Mouse (Mus musculus) naive thymus-derived CD4-positive, alpha-beta T cell, adult 2 months (primary cell): ENCODE data around the gene Opalin.
A peak's percentile ranks its signal among the peaks of the same experiment; 100 is the strongest.

Experiments used
- DNase-seq: peaks from one replicate; pipeline ENCODE4 v3.0.0-alpha.2; 2011; ENCODE audit warnings: low read depth

The Opalin gene

DNA sequence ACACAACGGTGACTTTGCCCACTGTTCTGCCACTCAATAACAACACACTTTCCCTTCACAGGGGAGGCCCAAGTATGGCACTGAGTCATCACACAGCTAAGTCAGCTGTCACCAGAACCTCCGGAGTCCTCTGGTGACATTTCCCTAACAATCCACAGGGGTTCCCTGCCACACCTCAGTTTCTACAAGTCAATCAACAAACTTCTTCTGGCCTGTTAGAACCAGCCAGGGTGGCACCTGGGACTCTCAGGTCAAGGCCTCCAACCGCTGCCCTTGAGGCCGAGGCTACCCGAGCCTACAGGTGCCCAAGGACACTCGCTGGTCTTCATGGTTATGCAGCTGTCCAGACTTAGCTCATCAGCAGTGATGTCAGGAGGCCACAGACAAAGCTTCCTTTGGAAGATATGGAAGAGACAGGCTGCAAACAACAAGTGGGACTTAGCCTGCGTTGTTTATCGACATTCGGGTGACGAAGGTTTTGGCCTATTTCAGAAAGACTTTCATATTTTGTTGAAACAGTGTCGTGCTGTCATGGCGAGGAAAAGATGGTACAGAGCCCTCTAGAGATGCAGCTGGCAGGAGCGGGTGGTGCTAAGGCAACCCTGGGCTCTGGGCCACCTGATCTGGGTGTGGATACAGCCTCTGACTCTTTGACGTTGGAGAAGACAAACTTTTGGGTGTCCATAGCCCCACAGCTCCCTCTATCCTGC lies 3.0 kb downstream of the Opalin start:
- DNase-seq = no peak

DNA sequence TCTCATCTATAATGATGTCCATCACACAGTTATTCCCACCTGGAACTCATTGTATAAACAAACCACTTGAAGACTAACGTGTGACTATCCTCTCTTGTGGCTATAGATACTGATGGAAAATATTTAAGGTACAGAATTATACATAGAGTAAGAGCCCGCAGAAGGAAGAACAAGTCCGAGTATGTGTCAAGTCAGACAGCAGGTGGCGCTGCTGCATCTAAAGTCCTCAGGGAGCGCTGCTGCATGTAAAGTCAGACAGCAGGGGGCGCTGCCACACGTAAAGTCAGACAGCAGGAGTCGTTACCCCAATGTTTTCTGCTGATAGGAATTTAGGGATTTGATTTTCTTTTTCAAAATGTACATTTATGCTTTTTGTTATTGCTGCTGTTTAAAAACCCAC lies 5.4 kb downstream of the Opalin start:
- peak; percentile 97 for DNase-seq

DNA sequence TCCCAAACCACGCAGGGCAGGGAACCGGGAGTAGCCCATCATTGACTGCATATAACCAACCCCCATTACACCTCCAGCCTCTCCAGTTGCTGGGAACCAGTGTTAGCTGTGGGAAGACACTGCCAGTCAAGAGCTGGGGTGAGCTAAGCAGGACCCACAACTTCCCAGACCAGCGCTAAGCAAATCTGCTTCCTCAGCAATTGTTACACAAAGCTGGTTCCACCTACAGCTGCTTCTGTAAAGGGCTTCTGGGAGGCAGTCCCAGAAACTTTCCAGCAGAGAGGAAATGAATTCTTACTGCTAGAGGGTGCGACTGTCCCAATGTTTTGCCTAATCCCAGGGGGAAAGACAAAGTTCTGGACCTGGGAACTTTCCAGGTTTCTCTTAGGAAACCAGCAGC lies 22.2 kb downstream of the Opalin start:
- no peak for DNase-seq

DNA sequence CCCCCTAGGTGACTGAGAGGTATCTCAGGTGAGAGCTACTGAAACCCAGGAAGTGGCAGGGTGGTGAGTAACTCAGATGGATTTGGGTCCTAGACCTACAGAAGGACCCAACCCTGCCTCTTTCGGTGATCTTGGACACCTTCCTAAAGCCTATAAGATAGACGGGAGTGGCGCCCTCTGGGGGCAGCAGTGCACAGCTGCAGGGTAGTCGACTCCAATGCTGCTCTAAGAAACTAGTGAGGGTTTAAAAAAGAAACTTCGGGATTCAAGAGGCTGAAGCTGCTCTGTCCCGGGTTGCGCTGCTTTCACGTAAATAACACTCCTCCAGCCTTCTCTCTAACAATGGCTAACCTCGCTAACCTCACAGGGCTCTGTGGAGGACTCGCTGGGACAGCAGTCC lies 23.4 kb downstream of the Opalin start:
- peak; percentile 85 for DNase-seq

DNA sequence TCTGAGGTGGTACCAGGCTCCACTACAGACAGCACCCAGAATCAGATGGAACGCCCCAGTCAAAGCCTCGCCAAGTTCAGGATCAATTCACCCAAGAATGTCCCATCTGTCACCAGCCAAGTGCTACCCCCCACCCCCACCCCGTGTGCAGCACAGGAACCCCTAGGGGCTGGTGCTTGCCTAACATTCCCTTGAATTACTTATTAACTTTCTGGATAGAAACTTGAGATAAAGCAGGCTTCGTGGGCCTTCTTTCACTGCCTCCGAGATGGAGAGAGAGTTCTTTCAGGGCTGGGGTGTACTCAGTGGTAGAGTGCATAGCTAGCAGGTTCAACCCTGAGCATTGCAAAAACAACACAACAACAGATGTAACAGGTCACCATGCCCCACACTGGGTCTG lies 24.7 kb downstream of the Opalin start:
- DNase-seq = no peak

DNA sequence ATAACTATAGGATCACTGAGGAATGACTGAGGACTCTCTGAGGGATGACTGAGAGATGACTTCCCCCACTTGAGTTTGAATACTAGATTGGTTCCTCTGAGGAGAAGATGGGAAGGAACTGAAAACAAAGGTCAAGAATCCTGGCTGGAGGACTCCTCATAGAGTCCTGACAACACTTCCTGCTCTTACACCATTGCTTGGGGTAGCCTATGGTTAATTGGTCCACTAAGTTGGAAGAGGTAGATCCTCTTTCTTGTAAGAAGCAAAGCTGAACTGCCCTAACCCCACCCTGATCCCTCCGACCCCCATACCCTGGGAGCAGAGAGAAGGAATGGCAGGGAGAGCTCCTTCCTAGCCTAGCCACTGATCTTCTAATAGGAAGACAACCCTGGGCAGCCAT lies 25.2 kb downstream of the Opalin start:
- no peak for DNase-seq

DNA sequence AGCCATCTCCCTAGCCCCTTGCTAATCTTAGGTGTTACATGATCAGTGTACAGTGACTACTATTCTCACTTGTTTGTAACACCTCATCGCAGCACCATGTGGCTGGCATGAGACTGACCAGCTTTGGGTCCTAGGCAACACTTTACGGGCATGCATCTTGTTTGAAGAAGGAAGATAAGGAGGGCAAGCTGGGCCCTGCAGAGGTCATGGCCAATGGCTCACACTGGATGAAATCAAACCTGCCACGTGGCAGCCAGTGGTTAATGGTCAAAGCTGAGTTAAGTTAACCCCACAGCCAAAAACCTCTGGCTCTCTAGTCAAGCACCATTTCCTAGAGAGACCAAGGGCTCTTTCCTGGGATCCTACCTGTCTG lies 28.7 kb downstream of the Opalin start:
- DNase-seq = no peak

DNA sequence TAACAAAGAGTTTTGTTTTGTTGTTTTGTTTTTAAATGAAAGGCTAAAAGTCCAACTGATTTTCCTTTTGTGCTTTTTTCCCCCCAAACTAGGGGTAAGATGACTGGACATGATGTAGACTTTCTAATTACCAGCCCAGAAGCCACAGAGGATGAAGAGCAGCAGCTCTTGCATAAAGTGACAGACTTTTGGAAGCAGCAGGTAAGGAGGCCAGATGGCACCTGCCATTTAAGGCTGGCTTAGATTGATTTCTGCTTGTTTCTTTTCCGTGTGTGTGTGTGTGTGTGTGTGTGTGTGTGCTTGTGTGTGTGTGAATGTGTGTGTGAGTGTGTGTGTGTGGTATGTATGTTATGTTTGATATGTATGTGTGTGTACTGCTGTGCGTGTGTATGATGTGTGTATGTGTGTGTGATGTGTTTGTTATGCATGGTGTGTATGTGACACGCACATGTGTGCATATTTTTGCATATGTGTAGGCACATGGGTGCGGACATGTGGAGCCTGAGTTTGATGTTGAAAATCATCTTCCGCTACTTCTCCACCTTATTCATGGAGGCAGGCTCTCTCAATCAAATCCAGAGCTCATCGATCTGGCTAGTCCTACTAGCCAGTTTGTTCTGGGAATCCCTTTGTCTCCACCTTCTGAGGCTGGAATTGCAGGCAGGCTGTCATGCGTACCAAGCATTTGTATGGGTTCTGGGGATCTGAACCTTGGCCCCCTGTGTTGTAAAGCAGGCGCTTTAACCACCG lies 29.3 kb downstream of the Opalin start:
- no peak for DNase-seq

DNA sequence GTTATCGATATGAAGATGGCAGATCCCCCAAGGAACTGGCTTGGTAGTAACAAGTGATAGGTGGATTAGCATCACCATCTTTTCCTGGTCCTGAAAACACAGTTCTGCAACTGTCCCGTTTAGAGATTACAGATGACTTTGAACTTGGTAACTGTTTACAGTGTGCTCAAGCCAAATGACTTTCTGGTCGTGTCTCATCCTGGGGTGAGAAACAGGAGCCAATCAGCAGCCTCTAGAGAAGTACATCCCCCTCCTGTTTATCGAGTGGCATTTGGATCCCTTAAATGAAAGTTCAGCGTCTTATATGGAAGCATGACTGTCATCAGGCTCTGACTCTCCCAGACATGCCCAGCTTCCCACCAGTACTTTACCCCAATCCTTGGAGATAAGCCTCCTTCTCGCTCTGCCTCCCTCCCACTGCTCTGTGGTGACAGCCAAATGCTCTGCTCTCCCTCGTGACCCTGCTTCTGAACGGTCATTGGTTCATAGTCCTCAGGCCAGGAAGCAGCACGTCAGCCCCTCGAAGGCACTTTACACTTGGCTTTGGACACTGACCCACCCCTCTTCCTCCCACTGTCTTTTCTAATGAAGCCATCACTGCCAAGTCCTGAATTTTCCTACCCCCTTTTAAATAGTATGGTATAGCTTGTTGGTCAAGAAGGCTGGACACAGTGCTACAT lies 31.7 kb downstream of the Opalin start:
- no peak for DNase-seq

DNA sequence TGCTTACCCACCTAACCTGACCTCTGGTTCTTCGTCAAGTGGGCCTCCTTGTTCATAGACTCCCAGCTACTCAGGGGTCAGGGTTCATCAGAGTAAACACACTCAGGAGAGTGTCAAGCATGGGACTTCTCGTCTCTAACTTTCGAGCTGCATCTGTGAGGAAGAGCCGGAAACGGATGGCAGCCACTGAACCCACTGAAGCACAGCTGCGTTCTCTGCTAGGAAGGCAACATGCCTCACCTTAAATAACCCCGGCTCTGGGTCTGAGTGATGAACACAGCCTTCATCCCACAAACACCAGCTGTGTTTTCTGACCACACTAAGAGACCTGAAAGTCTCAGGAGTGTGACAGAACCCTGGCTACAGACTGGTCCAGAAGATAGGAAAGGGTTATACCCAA lies 37.8 kb downstream of the Opalin start:
- peak; percentile 70 for DNase-seq

DNA sequence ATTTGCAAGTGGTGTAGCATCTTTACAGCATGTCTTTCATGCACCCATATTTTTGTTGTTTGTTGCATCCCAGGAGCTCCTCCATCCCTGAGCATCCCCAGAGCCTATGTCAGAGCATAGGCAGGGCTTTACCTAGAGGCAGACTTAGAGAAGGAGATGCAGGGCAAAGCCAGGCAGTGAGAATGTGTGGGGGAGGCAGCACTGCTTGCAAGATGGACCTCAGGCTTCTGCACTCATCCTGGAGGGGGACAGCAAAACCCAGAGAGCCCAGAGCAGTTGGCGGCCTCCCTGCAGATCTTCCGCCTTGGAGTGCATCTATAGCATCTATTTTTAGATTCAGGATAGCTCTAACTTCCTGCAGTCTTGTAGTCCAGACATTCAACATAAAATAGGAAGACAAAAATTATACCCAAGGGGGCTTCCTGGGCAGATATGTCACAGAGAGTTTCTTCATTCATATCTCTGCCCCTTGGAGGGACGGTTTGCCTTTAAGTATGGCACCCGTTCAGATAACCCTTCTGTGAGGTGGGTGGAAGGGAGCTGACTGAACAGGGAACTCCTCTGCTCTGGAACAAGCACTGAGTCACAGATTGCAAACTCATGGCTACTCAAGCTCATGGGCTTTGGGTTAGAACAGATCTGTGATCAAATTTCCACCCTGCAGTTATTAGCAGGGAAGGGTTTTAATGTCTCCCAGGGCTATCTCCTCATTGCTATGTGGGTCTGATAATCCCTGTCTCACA lies 40.9 kb downstream of the Opalin start:
- no peak for DNase-seq

DNA sequence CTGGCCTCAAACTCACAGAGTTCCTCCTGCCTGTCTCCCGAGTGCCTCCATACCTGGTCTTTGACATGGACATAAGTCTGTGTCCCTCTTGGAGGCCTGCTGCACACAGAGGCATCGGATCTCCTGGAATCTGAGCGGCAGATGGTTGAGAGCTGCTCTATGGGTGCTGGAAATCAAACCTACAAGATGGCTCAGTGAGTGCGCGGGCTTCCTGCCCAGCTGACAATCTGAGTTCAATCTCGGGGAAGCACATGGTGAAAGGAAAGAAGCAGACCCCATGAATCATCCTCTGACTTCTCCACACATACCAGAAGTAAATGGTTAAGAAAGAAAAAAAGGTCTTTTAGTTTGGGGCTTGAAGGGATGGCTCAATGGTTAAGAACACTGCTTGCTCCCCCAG lies 45.0 kb downstream of the Opalin start:
- DNase-seq = peak; percentile 40

DNA sequence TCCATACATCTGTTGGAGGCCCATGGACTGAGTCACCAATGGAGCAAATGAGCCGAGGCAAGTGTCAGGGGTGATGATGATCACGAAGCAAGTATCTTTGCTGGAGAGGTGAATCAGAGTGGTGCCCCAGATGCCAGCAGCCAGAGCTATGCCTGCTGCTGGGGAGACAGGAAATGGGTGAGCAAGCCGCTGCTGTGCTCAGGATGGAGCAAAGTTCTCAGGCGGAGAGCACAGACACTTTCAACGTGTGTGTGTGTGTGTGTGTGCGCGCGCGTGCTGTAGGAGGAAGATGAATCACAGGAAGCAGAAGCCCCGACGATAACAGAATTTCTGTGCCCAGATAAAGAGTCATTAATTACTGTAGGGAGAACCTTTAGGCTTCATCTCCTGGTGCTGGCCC lies 45.9 kb downstream of the Opalin start:
- peak; percentile 89 for DNase-seq

DNA sequence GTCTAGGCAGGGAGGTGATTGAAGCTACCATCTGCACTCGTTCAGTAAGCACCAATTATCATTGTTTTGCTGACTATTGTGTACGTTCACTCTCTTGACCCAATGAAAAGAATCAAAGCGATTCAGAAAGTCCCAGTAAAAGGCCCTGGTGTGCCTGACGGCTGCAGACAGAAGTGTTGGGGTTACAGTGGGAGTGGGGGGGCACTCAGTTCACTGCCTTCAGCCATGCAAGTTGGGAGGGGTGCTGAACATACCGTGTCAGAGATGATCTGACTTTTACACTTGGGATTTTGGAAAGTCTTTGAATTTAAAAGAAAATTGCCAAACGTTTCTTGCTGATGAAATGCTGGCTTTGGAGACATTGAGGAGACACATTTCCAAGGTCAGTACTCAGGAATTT lies 46.8 kb downstream of the Opalin start:
- no peak for DNase-seq

DNA sequence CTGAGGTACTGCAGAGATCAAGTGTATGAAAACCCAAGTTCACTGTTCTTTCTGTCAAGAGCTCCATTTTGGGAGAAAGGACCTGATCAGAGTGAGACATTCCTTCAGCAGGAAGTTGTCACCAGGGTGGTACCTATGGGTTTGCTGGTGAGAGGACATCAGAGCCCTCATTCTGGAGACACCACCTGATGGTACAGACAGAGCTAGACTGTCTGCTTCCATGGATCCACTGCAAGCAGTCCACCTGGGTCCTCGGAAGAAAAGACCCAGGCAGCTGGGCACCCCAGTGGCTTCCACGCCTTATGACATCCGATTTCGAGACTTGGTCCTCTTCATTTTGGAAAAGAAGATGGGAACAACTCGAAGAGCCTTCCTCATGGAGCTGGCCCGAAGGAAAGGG lies 47.7 kb downstream of the Opalin start, which contains the start of gene Dntt:
Gene Dntt, plus strand, starts transcription at position 57 of the 400 bp plus-strand sequence.
- DNase-seq = no peak

DNA sequence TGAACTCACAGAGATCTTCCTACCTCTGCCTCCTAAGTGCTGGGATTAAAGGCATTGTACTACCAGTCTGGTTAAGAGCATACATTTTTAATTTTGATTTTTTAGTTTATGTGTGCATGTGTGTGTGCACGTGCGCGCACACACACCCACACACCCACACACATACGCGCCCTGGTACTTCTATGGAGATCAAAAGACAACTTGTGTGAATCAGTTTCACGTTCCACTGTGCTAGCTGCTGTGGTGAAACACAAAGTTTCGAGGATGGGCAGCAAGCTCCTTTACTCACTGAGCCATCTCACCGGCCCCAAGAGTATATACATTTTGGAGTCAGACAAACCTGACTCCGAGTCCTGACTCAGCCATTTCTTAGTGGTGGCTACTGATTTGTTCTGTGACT lies 49.3 kb downstream of the Opalin start:
- DNase-seq = peak; percentile 63

DNA sequence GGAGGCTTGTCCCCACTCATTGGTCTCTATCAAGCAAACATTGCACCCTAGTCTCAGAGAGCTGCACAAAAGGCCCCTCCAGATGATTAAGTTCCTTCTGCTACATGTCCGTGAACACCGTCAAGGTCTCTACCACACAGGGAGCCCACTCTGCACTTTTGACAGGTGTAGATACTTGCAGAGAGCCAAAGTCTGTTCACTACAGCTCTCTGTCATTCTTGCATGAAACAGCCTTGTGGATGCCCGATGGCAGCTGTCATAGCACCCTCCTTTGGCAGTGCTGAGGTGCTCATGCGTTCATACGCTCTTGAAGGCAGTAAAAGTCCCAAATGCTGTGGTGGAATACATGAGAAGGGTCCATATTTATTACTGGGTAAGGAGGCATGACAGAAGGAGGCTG lies 49.9 kb downstream of the Opalin start:
- peak; percentile 45 for DNase-seq

DNA sequence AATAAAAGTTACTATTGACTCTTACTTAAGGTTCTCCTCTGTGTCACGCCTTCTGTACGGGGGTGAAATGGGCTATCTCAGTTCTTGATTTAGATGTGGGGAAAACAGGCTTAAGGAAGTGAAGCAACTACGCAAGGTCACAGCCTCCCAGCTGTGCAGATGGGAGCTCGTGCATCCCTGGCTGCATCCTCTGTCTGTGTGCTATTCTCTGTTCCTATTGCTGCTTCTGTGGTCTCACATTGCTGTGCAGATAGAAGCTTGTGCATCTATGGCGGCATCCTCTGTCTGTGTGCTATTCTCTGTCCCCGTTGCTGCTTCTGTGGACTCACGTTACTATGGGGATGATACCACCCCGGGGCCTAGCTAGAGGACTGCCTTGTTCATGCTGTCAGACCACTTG lies 50.4 kb downstream of the Opalin start:
- DNase-seq = no peak

DNA sequence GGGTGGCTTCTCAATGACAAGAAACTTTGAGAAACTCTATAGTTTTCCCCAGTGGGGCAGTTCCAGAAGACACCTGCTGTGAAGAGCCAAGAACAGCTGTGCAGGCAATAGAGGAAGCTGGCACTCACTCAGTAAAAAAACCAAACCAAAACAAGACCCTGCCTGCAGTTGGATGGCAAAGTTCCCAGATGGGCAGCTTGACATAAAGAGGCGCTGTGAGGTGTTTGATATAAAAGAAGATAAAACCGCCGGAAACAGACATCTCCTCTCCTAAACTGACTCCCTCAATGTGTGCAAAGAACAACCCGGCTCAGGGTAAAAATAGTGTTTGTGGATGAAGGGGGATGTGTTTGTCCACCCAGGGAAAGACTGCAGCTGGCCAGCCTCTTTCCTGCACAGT lies 54.7 kb downstream of the Opalin start:
- DNase-seq = peak; percentile 56

DNA sequence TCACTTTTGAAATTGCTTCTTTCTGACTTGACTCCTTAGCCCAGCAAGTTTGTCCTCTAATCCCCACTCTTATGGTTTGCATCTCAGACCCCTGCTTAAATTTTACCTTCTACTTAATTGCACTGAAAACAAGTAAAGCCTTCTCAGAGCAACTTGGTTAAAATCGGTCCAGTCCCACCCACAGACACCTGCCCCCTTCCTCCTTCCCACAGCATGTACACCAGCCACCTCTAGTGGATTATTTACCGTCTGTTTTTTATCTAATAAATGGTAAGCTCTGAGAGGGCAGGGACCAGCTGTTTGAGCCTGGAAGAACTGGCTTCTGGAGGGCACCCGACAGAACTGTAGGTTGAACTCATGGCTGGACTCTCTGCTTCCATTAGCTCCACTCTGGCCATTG lies 56.4 kb downstream of the Opalin start:
- DNase-seq = no peak

DNA sequence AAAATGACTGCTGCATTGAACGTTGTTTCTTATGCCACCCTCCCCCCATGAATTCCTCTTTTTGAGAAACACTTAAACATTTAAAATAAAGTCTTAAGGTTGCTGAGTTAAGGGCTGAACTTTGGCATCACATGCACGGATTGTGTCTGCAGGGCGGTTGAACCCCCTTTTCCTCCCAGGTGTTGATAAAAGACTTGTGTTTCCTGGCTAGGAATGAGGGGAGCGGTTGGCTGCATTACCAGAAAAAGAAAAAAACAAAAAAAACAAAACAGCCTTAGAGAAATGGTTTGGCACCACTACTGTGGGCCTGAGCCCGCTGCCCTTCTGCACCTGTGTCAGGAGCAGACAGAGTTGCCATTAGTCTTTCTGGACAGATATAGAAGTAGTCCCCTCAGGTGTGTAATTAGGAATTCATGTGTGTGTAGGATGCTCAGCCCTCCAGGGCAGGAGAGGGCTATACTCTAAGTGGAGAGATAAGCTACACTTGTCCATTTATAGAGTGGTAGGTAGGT lies 57.7 kb downstream of the Opalin start:
- DNase-seq = no peak
